Mouse (Mus musculus) heart, postnatal 0 days (tissue): Measurements from ENCODE around the gene Ptcd1. TPM values are rescaled to one million over a fixed set of nuclear protein-coding genes. Genes with fewer than 3 reads are reported as not detected.

ENCODE experiments used
- ATAC-seq: fragments of 200-750 bp; cut with Nextera tagmentation; 2 replicates; pipeline ENCODE4 v1.8.0; 2017; ENCODE audit warnings: low read depth, moderate number of reproducible peaks, moderate library complexity; ENCODE audit not compliant: insufficient read depth
- DNase-seq: peaks from one replicate; pipeline ENCODE4 v3.0.0-alpha.2; 2016; ENCODE audit warnings: low spot score
- H3K27ac ChIP-seq: fragments of 300-500 bp; sonication (generic); 2 replicates; pipeline ENCODE4 v1.5.1; 2014; ENCODE audit warnings: low read depth, mild to moderate bottlenecking
- H3K27me3 ChIP-seq: fragments of 300-500 bp; sonication (generic); 2 replicates; pipeline ENCODE4 v1.6.1; 2014; ENCODE audit warnings: low read length, mixed read lengths; ENCODE audit not compliant: control insufficient read depth, insufficient read depth
- H3K36me3 ChIP-seq: fragments of 300-500 bp; sonication (generic); replicated peaks from 2 replicates; pipeline ENCODE4 v1.6.1; 2014; ENCODE audit warnings: low read length, mixed read lengths; ENCODE audit not compliant: control insufficient read depth, insufficient read depth
- H3K4me1 ChIP-seq: fragments of 300-500 bp; sonication (generic); 2 replicates; pipeline ENCODE4 v1.6.1; 2014; ENCODE audit warnings: antibody characterized with exemption; ENCODE audit not compliant: control insufficient read depth, insufficient read depth
- H3K4me2 ChIP-seq: fragments of 300-500 bp; sonication (generic); 2 replicates; pipeline ENCODE4 v1.6.1; 2014; ENCODE audit warnings: low read depth, mild to moderate bottlenecking, low read length, moderate library complexity
- H3K4me3 ChIP-seq: fragments of 300-500 bp; sonication (generic); 2 replicates; pipeline ENCODE4 v1.5.1; 2014; ENCODE audit warnings: low read depth, low read length
- H3K9ac ChIP-seq: fragments of 300-500 bp; sonication (generic); replicated peaks from 2 replicates; pipeline ENCODE4 v1.6.1; 2014; ENCODE audit warnings: low read depth, low read length, mixed read lengths
- H3K9me3 ChIP-seq: fragments of 300-500 bp; sonication (generic); replicated peaks from 2 replicates; pipeline ENCODE4 v1.6.1; 2016; ENCODE audit warnings: low read length; ENCODE audit not compliant: control insufficient read depth
- CTCF ChIP-seq: IDR thresholded peaks from 2 replicates; pipeline ENCODE4 v1.5.1; 2016; ENCODE audit warnings: antibody characterized with exemption, control low read depth, low read depth
- EP300 ChIP-seq: IDR thresholded peaks from 2 replicates; pipeline ENCODE4 v1.6.1; 2016; ENCODE audit warnings: antibody characterized with exemption, low read depth
- WGBS: fragments of 180-500 bp; shearing (Covaris S2); extraction: QIAGEN DNeasy Blood & Tissue Kit; methylation state at CpG from one replicate; pipeline ENCODE4 v1.1.7; 2014; 5-methylcytosine and 5-hydroxymethylcytosine counted together
- polyA plus RNA-seq: library from polyadenylated mRNA; unstranded; fragments of >200 nt; fragmentation: Nextera tagmentation; extraction: Ambion mirVana; gene quantifications from 2 replicates; pipeline ENCODE4 v1.2.1, GENCODE M21; 2015
- total RNA-seq: library from RNA; depleted of rRNA; stranded (reverse); fragments of >200 nt; gene quantifications from 2 replicates; pipeline ENCODE4 v1.2.3, GENCODE M21; 2014; ENCODE audit warnings: low replicate concordance

Gene Ptcd1
- total and polyA plus RNA-seq, 2 experiments from 2014 or later, result 13.5 to 15.7 TPM

DNA sequence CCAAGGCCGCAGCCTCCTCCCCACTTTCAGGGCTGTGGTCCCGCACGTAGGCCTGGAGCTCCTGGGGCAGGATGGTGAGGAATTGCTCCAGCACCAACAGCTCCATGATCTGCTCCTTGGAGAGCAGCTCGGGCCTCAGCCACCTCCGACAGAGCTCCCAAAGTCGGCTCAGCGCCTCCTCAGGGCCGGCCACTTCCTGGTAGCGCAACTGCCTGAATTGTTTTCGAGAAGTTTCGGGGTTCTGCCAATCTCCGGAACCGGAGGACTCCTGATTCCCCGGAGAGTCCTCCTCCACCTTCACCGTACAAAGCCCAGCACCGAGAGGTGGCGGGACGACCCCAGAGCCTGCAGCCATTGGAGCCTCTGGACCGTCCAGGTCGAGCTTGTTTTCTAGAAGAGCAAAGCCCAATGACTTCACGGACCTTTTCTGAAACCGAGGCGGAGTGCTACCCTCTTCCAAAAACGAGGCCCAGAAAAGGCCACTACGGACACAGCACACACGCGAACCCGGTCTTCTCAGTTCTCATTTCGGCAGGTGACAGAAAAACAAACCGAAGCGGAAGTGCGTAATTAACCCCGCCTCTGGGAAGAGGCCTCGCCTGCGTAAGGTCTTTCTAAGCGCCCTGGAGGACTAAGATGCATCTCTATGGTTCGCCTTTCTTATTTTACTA lies 34.5 kb upstream of the Ptcd1 start, which contains the start of gene Zkscan14:
Gene Zkscan14, minus strand, starts transcription at position 548 of the 671 bp plus-strand sequence.
- Histone ChIP-seq H3K36me3 (0 out of 2 replicates have a peak, but pooled peaks cover 10% of the 10 kb centered on the region), H3K4me3 (peak within 1 kb of the TSS; percentile 83), H3K9me3 (no peaks in the 10 kb centered on the region), H3K27me3 (no peaks in the 10 kb centered on the region), H3K4me2 (peak within 1 kb of the TSS; percentile 91), H3K27ac (peak within 1 kb of the TSS; percentile 81), H3K4me1 (peaks cover 9% of the 10 kb centered on the region; the same call in 1 of the 2 replicates), H3K9ac (peak within 1 kb of the TSS; percentile 76)
- WGBS, result 1% methylated on average over 37 of the region's 37 CpGs
- DNase-seq (peak; percentile 89), ATAC-seq (peak; percentile 15; the same call in 1 of the 2 replicates)
- TF ChIP-seq EP300, result no peak; the same call in 1 of the 2 replicates
- no peak for TF ChIP-seq CTCF

DNA sequence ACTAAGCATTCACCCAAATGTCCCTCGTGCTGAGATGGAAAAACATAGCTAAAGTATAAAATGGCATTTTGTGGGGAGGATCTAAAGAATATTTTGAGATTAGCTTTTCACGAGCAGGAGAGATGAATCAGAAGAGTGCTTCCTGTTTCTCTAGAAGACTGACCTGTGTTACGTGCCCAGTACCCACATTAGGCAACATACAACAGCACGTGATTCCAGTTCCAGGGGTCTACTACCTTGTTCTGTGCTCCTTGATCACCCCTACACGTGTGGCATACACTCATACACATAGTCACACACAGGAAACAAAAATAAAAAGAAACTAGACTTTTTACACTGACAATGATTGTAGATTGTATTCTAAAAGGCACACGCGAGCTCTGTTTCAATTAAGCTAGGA lies 33.5 kb upstream of the Ptcd1 start:
- Histone ChIP-seq H3K4me1 (peaks cover 6% of the 10 kb centered on the region; the same call in 1 of the 2 replicates), H3K4me2 (peak overlapping the region; percentile 91), H3K27ac (no peak overlapping the region), H3K36me3 (peaks cover 19% of the 10 kb centered on the region), H3K9me3 (no peaks in the 10 kb centered on the region), H3K27me3 (no peaks in the 10 kb centered on the region), H3K9ac (no peak overlapping the region), H3K4me3 (peak overlapping the region; percentile 83; the same call in 1 of the 2 replicates)
- DNase-seq (no peak), ATAC-seq (no peak)
- 68% methylated on average over 7 of the region's 7 CpGs for WGBS
- TF ChIP-seq EP300, result no peak
- no peak for TF ChIP-seq CTCF

DNA sequence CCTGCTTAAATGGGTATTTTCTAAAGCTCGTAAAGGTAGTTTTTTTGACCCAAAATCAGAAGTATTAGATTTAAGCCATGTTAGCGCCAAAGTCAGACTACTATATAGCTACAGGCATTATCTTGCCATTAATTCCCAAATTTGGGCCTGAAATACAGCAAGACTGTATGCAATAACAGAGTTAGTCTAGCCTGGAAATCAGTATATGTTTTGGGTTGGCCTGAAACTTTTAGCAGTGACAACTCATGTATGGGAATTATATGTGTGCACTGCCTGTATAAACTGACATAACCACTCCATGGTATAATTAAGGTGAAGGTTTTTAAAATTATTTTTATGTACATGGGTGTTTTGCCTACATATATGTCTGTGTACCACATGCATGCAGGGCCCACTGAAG lies 25.1 kb upstream of the Ptcd1 start, which contains the start of gene Atp5j2:
Gene Atp5j2, minus strand, starts transcription at position 101 of the 400 bp plus-strand sequence.
- no peaks in the 10 kb centered on the region for H3K27me3 ChIP-seq
- ATAC-seq, result no peak
- 93% methylated on average over 2 of the region's 2 CpGs for WGBS
- H3K4me1 ChIP-seq, result peaks cover 13% of the 10 kb centered on the region
- H3K9me3 ChIP-seq, result no peaks in the 10 kb centered on the region
- no peak for DNase-seq
- peaks cover 38% of the 10 kb centered on the region for H3K36me3 ChIP-seq
- H3K9ac ChIP-seq, result peak within 1 kb of the TSS; percentile 94
- H3K4me2 ChIP-seq, result peak within 1 kb of the TSS; percentile 86
- peak within 1 kb of the TSS; percentile 86 for H3K4me3 ChIP-seq
- TF ChIP-seq EP300, result no peak
- TF ChIP-seq CTCF, result no peak
- H3K27ac ChIP-seq, result peak within 1 kb of the TSS; percentile 92

DNA sequence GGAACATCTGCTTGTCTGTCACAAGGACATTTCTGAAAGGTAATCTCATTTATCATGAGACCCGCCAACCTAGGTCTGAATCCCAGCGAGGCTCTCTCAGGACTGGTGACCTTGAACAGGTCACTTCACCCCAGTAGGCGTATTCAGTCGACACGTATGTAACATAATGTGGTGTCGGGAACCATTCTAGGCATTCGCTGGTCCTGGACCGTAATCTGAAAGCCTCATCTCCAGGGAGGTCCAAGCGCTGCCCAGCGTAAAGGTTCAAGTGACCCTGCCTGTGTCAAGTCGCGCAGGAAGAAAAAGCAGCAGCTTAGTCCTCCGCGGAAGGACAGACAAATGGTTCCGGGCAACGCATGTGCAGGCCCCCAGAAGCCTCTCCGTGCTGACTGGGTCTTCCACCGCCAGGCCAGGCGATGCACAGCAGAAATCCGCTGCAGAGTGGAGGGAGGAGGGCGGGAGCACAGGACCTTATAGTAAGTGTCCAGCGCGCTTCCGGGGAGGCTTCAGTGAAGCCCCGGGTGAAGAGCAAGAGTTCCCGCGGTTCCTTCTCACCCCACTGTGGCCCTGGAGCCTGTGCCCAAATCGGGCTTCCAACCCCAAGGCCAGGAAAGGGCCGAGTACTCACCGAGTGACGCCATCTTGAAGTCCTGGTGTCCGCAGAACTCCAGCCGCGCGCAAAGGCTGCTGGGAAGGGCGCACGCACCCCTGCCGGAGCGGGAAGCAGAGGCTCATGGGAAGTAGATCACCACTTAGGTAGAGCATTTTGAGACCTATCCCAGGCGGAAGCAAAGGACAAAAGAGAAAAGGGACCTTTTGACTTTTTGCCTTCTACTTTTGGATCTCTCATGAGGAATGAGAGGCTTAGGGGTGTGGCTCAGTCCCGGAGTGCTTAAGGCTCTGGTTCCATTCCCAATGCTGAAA lies 24.2 kb upstream of the Ptcd1 start:
- ATAC-seq, result peak; percentile 93
- TF ChIP-seq CTCF, result no peak
- Histone ChIP-seq H3K4me1 (peaks cover 13% of the 10 kb centered on the region), H3K9me3 (no peaks in the 10 kb centered on the region), H3K9ac (peak overlapping the region; percentile 94), H3K4me3 (peak overlapping the region; percentile 86), H3K36me3 (peaks cover 41% of the 10 kb centered on the region), H3K27ac (peak overlapping the region; percentile 92), H3K27me3 (no peaks in the 10 kb centered on the region), H3K4me2 (peak overlapping the region; percentile 86)
- WGBS, result 1% methylated on average over 41 of the region's 41 CpGs
- DNase-seq, result peak; percentile 96

DNA sequence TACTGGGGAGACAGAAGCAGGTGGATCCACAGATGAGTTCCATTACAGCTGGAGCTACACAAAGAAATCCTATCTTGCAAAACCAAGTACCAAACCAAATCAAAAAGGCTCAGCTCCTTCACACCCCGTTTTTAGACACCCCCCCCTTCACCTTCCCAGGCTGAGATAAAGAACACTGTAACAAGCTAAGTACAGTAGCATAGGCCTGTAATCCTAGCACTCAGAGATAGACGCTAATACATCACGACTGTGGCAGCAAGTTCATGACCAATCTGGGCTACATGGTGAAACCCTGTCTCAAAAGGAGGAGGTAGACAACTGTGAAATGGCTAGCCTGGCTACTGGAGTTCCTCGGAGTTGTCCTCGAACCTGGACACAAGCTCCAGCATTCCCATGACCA lies 23.5 kb upstream of the Ptcd1 start:
- H3K4me3 ChIP-seq, result peak overlapping the region; percentile 86

More for the DNA sequence above, 23.5 kb upstream of the Ptcd1 start:
- WGBS, result 15% methylated on average over 5 of the region's 5 CpGs
- Histone ChIP-seq H3K9me3 (no peaks in the 10 kb centered on the region), H3K27ac (peak overlapping the region; percentile 92), H3K27me3 (no peaks in the 10 kb centered on the region), H3K36me3 (peaks cover 43% of the 10 kb centered on the region), H3K4me1 (peaks cover 13% of the 10 kb centered on the region), H3K9ac (peak overlapping the region; percentile 94), H3K4me2 (peak overlapping the region; percentile 86)
- TF ChIP-seq CTCF (no peak), EP300 (no peak)
- DNase-seq (no peak), ATAC-seq (peak; percentile 10; the same call in 1 of the 2 replicates)
